Mouse (Mus musculus): ENCODE data around the gene Coa5. TPM values are rescaled to one million over a fixed set of nuclear protein-coding genes. Genes with fewer than 3 reads are reported as not detected.

Coa5 gene
- polyA plus RNA-seq, 1 experiment, result 56.2 TPM

DNA sequence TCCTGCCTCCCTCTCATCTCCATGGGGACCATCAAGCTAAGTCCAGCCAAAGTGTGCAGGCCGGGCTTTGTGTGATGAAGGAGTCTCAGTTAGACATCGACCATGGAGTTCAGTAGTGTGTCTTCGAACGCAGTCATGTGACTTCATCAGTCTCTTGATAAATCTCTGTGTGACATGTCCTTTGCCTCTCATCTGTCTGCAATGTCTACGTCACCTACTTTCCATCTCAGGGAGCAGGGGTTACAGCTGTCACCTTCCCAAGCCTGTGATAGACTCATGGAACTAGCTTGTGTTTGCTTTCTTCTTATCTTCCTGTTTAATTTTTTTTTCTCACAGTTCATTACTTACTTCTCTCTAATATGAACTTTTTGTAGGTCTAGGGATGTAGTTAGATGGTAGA is 49.0 kb downstream of the Coa5 start:
- Histone ChIP-seq H3K4me3 (ENCODE audit: insufficient read depth, low read length) (no peak overlapping the region), H3K27ac (ENCODE audit: insufficient read depth, low read depth, low read length) (no peak overlapping the region), H3K4me1 (ENCODE audit: control insufficient read depth, insufficient read depth, low read length) (no peaks in the 10 kb centered on the region)
- TF ChIP-seq POLR2A (IDR thresholded peaks at IDR 0.05; ENCODE audit: borderline replicate concordance, low read depth, low read length), result no peak
- TF ChIP-seq CTCF (IDR thresholded peaks at IDR 0.05; ENCODE audit: low read depth, low read length), result no peak

DNA sequence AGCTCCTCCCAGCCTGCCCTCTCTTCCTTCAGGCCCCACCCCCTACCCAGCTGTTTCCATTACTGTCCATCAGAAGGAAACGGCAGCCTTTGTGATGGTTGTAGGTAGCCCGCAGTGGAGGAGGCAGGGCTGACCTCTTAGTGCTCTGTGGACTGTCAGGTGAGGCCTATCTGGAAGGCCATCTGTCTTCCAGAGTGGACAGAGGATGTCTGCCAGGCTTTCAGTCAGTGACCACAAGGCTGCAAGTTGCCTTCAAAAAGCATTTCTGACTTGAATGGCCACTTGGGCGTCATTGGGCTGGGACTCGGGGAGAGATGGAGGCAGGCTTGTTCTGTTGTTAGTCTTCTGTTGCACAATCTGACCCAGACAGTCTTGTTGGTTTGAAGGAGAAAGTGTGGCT is 50.4 kb downstream of the Coa5 start:
- Histone ChIP-seq H3K4me3 (ENCODE audit: insufficient read depth, low read length) (no peak overlapping the region), H3K4me1 (ENCODE audit: control insufficient read depth, insufficient read depth, low read length) (no peaks in the 10 kb centered on the region), H3K27ac (ENCODE audit: insufficient read depth, low read depth, low read length) (no peak overlapping the region)
- no peak for TF ChIP-seq POLR2A (IDR thresholded peaks at IDR 0.05; ENCODE audit: borderline replicate concordance, low read depth, low read length)
- TF ChIP-seq CTCF (IDR thresholded peaks at IDR 0.05; ENCODE audit: low read depth, low read length), result no peak

- no peaks in the 10 kb centered on the region for H3K4me1 ChIP-seq (ENCODE audit: control insufficient read depth, insufficient read depth, low read length)
- no peak overlapping the region for H3K27ac ChIP-seq (ENCODE audit: insufficient read depth, low read depth, low read length)
- TF ChIP-seq POLR2A (IDR thresholded peaks at IDR 0.05; ENCODE audit: borderline replicate concordance, low read depth, low read length) (no peak), CTCF (IDR thresholded peaks at IDR 0.05; ENCODE audit: low read depth, low read length) (no peak)
- no peak overlapping the region for H3K4me3 ChIP-seq (ENCODE audit: insufficient read depth, low read length)
Observed at GRCm38 (mm10) chr1:37378095-37378494, 51.8 kb downstream of the Coa5 start.

- TF ChIP-seq CTCF (IDR thresholded peaks at IDR 0.05; ENCODE audit: low read depth, low read length) (no peak), POLR2A (IDR thresholded peaks at IDR 0.05; ENCODE audit: borderline replicate concordance, low read depth, low read length) (no peak)
- no peak overlapping the region for H3K4me3 ChIP-seq (ENCODE audit: insufficient read depth, low read length)
- no peak overlapping the region for H3K27ac ChIP-seq (ENCODE audit: insufficient read depth, low read depth, low read length)
- H3K4me1 ChIP-seq (ENCODE audit: control insufficient read depth, insufficient read depth, low read length), result no peaks in the 10 kb centered on the region
Observed at GRCm38 (mm10) chr1:37376751-37377150, 53.2 kb downstream of the Coa5 start.

- no peak for TF ChIP-seq CTCF (IDR thresholded peaks at IDR 0.05; ENCODE audit: low read depth, low read length)
- no peak for TF ChIP-seq POLR2A (IDR thresholded peaks at IDR 0.05; ENCODE audit: borderline replicate concordance, low read depth, low read length)
- no peak overlapping the region for H3K4me3 ChIP-seq (ENCODE audit: insufficient read depth, low read length)
- H3K27ac ChIP-seq (ENCODE audit: insufficient read depth, low read depth, low read length), result no peak overlapping the region
- H3K4me1 ChIP-seq (ENCODE audit: control insufficient read depth, insufficient read depth, low read length), result no peaks in the 10 kb centered on the region
Observed at GRCm38 (mm10) chr1:37376177-37376576, 53.7 kb downstream of the Coa5 start.

DNA sequence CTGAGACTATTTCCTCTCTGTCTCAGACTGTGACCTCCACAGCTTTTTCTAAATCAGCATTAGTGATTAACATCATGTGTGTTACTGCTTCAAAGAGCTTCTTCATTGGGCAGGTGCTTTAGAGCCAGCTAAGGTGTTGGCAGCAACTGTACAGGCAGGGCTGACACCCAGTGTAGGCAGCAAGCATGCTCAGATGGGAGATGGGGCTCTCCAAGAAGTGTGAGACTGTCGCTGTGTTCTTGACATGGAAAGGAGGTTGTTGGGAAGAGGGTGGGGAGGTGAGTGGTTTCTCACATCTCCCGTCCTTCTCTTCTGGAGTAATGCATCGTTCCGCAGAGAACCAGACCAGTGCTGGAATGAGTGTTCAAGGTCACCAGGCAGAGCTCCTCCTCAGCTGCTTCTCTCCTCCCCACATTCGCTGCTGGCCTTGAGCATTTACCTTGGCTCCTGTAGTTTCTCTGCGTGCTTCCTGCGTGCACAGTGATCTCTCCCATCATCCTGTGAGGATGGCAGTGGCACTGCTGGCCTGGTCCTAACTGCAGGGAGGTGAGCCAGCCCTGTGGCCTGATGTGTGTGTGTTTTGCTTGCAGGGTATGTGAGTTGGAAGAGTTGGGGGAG is 61.0 kb downstream of the Coa5 start:
- Histone ChIP-seq H3K27ac (ENCODE audit: insufficient read depth, low read depth, low read length) (no peak overlapping the region), H3K4me3 (ENCODE audit: insufficient read depth, low read length) (no peak overlapping the region), H3K4me1 (ENCODE audit: control insufficient read depth, insufficient read depth, low read length) (no peaks in the 10 kb centered on the region)
- TF ChIP-seq CTCF (IDR thresholded peaks at IDR 0.05; ENCODE audit: low read depth, low read length) (no peak), POLR2A (IDR thresholded peaks at IDR 0.05; ENCODE audit: borderline replicate concordance, low read depth, low read length) (no peak)

DNA sequence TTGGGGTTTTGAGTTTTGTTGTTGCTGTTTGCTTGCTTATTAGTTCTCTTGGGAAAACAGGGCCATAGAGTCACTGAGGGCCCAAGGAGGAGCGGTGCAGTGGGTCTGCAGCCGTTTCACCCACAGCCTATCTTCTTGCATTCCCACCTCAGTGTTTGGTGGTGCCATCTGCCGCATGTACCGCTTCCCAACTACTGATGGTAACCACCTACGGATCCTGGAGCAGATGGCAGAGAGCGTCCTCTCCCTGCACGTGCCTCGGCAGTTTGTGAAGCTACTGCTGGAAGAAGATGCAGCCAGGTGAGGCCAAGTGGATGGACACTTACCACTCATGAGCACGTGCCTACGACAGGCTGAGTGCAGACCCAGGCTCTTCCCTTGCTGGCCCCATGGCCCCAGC is 61.8 kb downstream of the Coa5 start:
- no peak overlapping the region for H3K27ac ChIP-seq (ENCODE audit: insufficient read depth, low read depth, low read length)
- TF ChIP-seq CTCF (IDR thresholded peaks at IDR 0.05; ENCODE audit: low read depth, low read length) (no peak), POLR2A (IDR thresholded peaks at IDR 0.05; ENCODE audit: borderline replicate concordance, low read depth, low read length) (no peak)
- H3K4me1 ChIP-seq (ENCODE audit: control insufficient read depth, insufficient read depth, low read length), result no peaks in the 10 kb centered on the region
- H3K4me3 ChIP-seq (ENCODE audit: insufficient read depth, low read length), result no peak overlapping the region

Other genes starting within 250 kb of the Coa5 start
- gene Cnga3, start 215.7 kb downstream of the Coa5 start, polyA plus RNA-seq (2012; ENCODE audit: insufficient read depth, insufficient read length, missing spikeins), result not detected in 2 replicates
- gene Inpp4a, start 130.2 kb downstream of the Coa5 start, polyA plus RNA-seq (2012; ENCODE audit: insufficient read depth, insufficient read length, missing spikeins), result 40.1 and 40.7 TPM in 2 replicates
- gene Unc50, start within 50 bp of the Coa5 start, polyA plus RNA-seq (2012; ENCODE audit: insufficient read depth, insufficient read length, missing spikeins), result 63.9 and 65.9 TPM in 2 replicates
- 20.0 and 24.9 TPM in 2 replicates for gene Mgat4a, start 110.9 kb upstream of the Coa5 start, polyA plus RNA-seq (2012; ENCODE audit: insufficient read depth, insufficient read length, missing spikeins)